Mouse (Mus musculus): ENCODE results near the gene Ankmy1. TPM values are rescaled to one million over a fixed set of nuclear protein-coding genes. Genes with fewer than 3 reads are reported as not detected.

The Ankmy1 gene
- polyA plus RNA-seq, 1 experiment from 2014 or later, result 1.0 TPM

GRCm38 (mm10) chr1:92892791-92893190 lies 9.9 kb downstream of the Ankmy1 start:
- Histone ChIP-seq H3K27ac (replicated peaks) (no peak overlapping the region), H3K9me3 (replicated peaks) (no peaks in the 10 kb centered on the region), H3K4me3 (replicated peaks) (no peak overlapping the region), H3K4me1 (no peaks in the 10 kb centered on the region), H3K36me3 (no peaks in the 10 kb centered on the region), H3K27me3 (no peaks in the 10 kb centered on the region), H3K9ac (no peak overlapping the region), H3K4me2 (replicated peaks) (no peak overlapping the region)
- no peak for ATAC-seq (ENCODE audit: insufficient number of reproducible peaks, low FRiP score, low TSS enrichment, low read depth)
- WGBS, result 59% methylated on average over 3 of the region's 3 CpGs

GRCm38 (mm10) chr1:92888901-92889655 lies 13.6 kb downstream of the Ankmy1 start:
- H3K9ac ChIP-seq, result no peak overlapping the region
- H3K4me3 ChIP-seq (replicated peaks), result no peak overlapping the region
- WGBS, result 66% methylated on average over 7 of the region's 7 CpGs
- H3K36me3 ChIP-seq, result no peaks in the 10 kb centered on the region
- no peak for ATAC-seq (ENCODE audit: insufficient number of reproducible peaks, low FRiP score, low TSS enrichment, low read depth)
- no peaks in the 10 kb centered on the region for H3K9me3 ChIP-seq (replicated peaks)
- no peaks in the 10 kb centered on the region for H3K4me1 ChIP-seq
- H3K27me3 ChIP-seq, result no peaks in the 10 kb centered on the region
- H3K27ac ChIP-seq (replicated peaks), result no peak overlapping the region
- H3K4me2 ChIP-seq (replicated peaks), result no peak overlapping the region

- Histone ChIP-seq H3K4me2 (replicated peaks) (no peak overlapping the region), H3K9me3 (replicated peaks) (no peaks in the 10 kb centered on the region), H3K27me3 (no peaks in the 10 kb centered on the region), H3K27ac (replicated peaks) (no peak overlapping the region), H3K4me1 (0 out of 2 replicates have a peak, but pooled peaks cover 3% of the 10 kb centered on the region), H3K36me3 (no peaks in the 10 kb centered on the region), H3K4me3 (replicated peaks) (no peak overlapping the region), H3K9ac (no peak overlapping the region)
- ATAC-seq (ENCODE audit: insufficient number of reproducible peaks, low FRiP score, low TSS enrichment, low read depth), result no peak
- WGBS, result 85% methylated on average over 6 of the region's 6 CpGs
Observed at GRCm38 (mm10) chr1:92881982-92882381, 20.7 kb downstream of the Ankmy1 start.

- no peak overlapping the region for H3K27ac ChIP-seq (replicated peaks)
- H3K4me3 ChIP-seq (replicated peaks), result no peak overlapping the region
- H3K9ac ChIP-seq, result no peak overlapping the region
- no peaks in the 10 kb centered on the region for H3K36me3 ChIP-seq
- no peak for ATAC-seq (ENCODE audit: insufficient number of reproducible peaks, low FRiP score, low TSS enrichment, low read depth)
- H3K27me3 ChIP-seq, result no peaks in the 10 kb centered on the region
- no peak overlapping the region for H3K4me2 ChIP-seq (replicated peaks)
- H3K9me3 ChIP-seq (replicated peaks), result no peaks in the 10 kb centered on the region
- 0 out of 2 replicates have a peak, but pooled peaks cover 3% of the 10 kb centered on the region for H3K4me1 ChIP-seq
- WGBS, result 66% methylated on average over 5 of the region's 5 CpGs
Observed at GRCm38 (mm10) chr1:92880101-92880500, 22.6 kb downstream of the Ankmy1 start.

- Histone ChIP-seq H3K27ac (replicated peaks) (no peak overlapping the region), H3K4me1 (0 out of 2 replicates have a peak, but pooled peaks cover 3% of the 10 kb centered on the region), H3K27me3 (no peaks in the 10 kb centered on the region), H3K9ac (no peak overlapping the region), H3K9me3 (replicated peaks) (no peaks in the 10 kb centered on the region), H3K4me3 (replicated peaks) (no peak overlapping the region), H3K36me3 (no peaks in the 10 kb centered on the region), H3K4me2 (replicated peaks) (no peak overlapping the region)
- 84% methylated on average over 12 of the region's 12 CpGs for WGBS
- no peak for ATAC-seq (ENCODE audit: insufficient number of reproducible peaks, low FRiP score, low TSS enrichment, low read depth)
Observed at GRCm38 (mm10) chr1:92879266-92879665, 23.4 kb downstream of the Ankmy1 start.

- H3K4me1 ChIP-seq, result 0 out of 2 replicates have a peak, but pooled peaks cover 3% of the 10 kb centered on the region
- no peak for ATAC-seq (ENCODE audit: insufficient number of reproducible peaks, low FRiP score, low TSS enrichment, low read depth)
- H3K4me2 ChIP-seq (replicated peaks), result no peak overlapping the region
- H3K9ac ChIP-seq, result no peak overlapping the region
- H3K36me3 ChIP-seq, result no peaks in the 10 kb centered on the region
- 80% methylated on average over 13 of the region's 13 CpGs for WGBS
- no peaks in the 10 kb centered on the region for H3K27me3 ChIP-seq
- H3K4me3 ChIP-seq (replicated peaks), result no peak overlapping the region
- H3K9me3 ChIP-seq (replicated peaks), result no peaks in the 10 kb centered on the region
- no peak overlapping the region for H3K27ac ChIP-seq (replicated peaks)
Observed at GRCm38 (mm10) chr1:92878066-92878741, 24.5 kb downstream of the Ankmy1 start.

GRCm38 (mm10) chr1:92877431-92877978 lies 25.2 kb downstream of the Ankmy1 start:
- H3K4me2 ChIP-seq (replicated peaks), result no peak overlapping the region
- H3K4me3 ChIP-seq (replicated peaks), result no peak overlapping the region
- H3K27ac ChIP-seq (replicated peaks), result no peak overlapping the region
- 0 out of 2 replicates have a peak, but pooled peaks cover 3% of the 10 kb centered on the region for H3K4me1 ChIP-seq
- no peak overlapping the region for H3K9ac ChIP-seq
- WGBS, result 38% methylated on average over 12 of the region's 12 CpGs
- no peaks in the 10 kb centered on the region for H3K27me3 ChIP-seq
- ATAC-seq (ENCODE audit: insufficient number of reproducible peaks, low FRiP score, low TSS enrichment, low read depth), result no peak
- H3K9me3 ChIP-seq (replicated peaks), result no peaks in the 10 kb centered on the region
- H3K36me3 ChIP-seq, result no peaks in the 10 kb centered on the region

- no peak overlapping the region for H3K4me2 ChIP-seq (replicated peaks)
- no peaks in the 10 kb centered on the region for H3K9me3 ChIP-seq (replicated peaks)
- H3K4me1 ChIP-seq, result 0 out of 2 replicates have a peak, but pooled peaks cover 3% of the 10 kb centered on the region
- no peak overlapping the region for H3K9ac ChIP-seq
- no peak overlapping the region for H3K27ac ChIP-seq (replicated peaks)
- no peak for ATAC-seq (ENCODE audit: insufficient number of reproducible peaks, low FRiP score, low TSS enrichment, low read depth)
- H3K36me3 ChIP-seq, result no peaks in the 10 kb centered on the region
- 79% methylated on average over 8 of the region's 8 CpGs for WGBS
- H3K27me3 ChIP-seq, result no peaks in the 10 kb centered on the region
- no peak overlapping the region for H3K4me3 ChIP-seq (replicated peaks)
Observed at GRCm38 (mm10) chr1:92875360-92876111, 27.2 kb downstream of the Ankmy1 start.

- Histone ChIP-seq H3K9ac (no peak overlapping the region), H3K27ac (replicated peaks) (no peak overlapping the region), H3K36me3 (no peaks in the 10 kb centered on the region), H3K4me1 (no peaks in the 10 kb centered on the region), H3K4me3 (replicated peaks) (no peak overlapping the region), H3K9me3 (replicated peaks) (no peaks in the 10 kb centered on the region), H3K27me3 (no peaks in the 10 kb centered on the region), H3K4me2 (replicated peaks) (no peak overlapping the region)
- ATAC-seq (ENCODE audit: insufficient number of reproducible peaks, low FRiP score, low TSS enrichment, low read depth), result no peak
- WGBS, result 71% methylated on average over 3 of the region's 3 CpGs
Observed at GRCm38 (mm10) chr1:92874011-92874410, 28.7 kb downstream of the Ankmy1 start.

- Histone ChIP-seq H3K9ac (no peak overlapping the region), H3K27me3 (no peaks in the 10 kb centered on the region), H3K4me2 (replicated peaks) (no peak overlapping the region), H3K36me3 (no peaks in the 10 kb centered on the region), H3K4me3 (replicated peaks) (no peak overlapping the region), H3K27ac (replicated peaks) (no peak overlapping the region), H3K9me3 (replicated peaks) (no peaks in the 10 kb centered on the region), H3K4me1 (no peaks in the 10 kb centered on the region)
- 85% methylated on average over 7 of the region's 7 CpGs for WGBS
- no peak for ATAC-seq (ENCODE audit: insufficient number of reproducible peaks, low FRiP score, low TSS enrichment, low read depth)
Observed at GRCm38 (mm10) chr1:92872666-92873065, 30.0 kb downstream of the Ankmy1 start.

GRCm38 (mm10) chr1:92869985-92870384 lies 32.7 kb downstream of the Ankmy1 start:
- H3K36me3 ChIP-seq, result no peaks in the 10 kb centered on the region
- no peak overlapping the region for H3K4me2 ChIP-seq (replicated peaks)
- H3K4me3 ChIP-seq (replicated peaks), result no peak overlapping the region
- no peaks in the 10 kb centered on the region for H3K4me1 ChIP-seq
- H3K27ac ChIP-seq (replicated peaks), result no peak overlapping the region
- WGBS, result 69% methylated on average over 2 of the region's 2 CpGs
- no peaks in the 10 kb centered on the region for H3K9me3 ChIP-seq (replicated peaks)
- H3K27me3 ChIP-seq, result no peaks in the 10 kb centered on the region
- no peak overlapping the region for H3K9ac ChIP-seq
- no peak for ATAC-seq (ENCODE audit: insufficient number of reproducible peaks, low FRiP score, low TSS enrichment, low read depth)

Measured in embryonic facial prominence, embryonic 15.5 days (tissue).